Mouse (Mus musculus): Measurements from ENCODE around the gene Cx3cr1. TPM values are rescaled to one million over a fixed set of nuclear protein-coding genes. Genes with fewer than 3 reads are reported as not detected.

Cx3cr1 gene
- polyA plus RNA-seq, 1 experiment = not detected

GRCm38 (mm10) chr9:120064317-120064716 is 5.4 kb downstream of the Cx3cr1 start:
- H3ac ChIP-seq (ENCODE audit: control insufficient read depth, insufficient read length) = no peak overlapping the region
- H3K79me2 ChIP-seq (ENCODE audit: control insufficient read depth, insufficient read depth) = no peaks in the 10 kb centered on the region
- H3K36me3 ChIP-seq (ENCODE audit: control insufficient read depth, insufficient read depth) = no peaks in the 10 kb centered on the region
- H3K27me3 ChIP-seq (ENCODE audit: control insufficient read depth, insufficient read depth, insufficient read length) = peaks cover 13% of the 10 kb centered on the region
- no peak overlapping the region for H3K4me2 ChIP-seq (ENCODE audit: low read depth)
- TF ChIP-seq POLR2A (IDR thresholded peaks at IDR 0.05; ENCODE audit: insufficient read length, low read depth) = no peak
- TF ChIP-seq SRF (IDR thresholded peaks at IDR 0.05; ENCODE audit: control insufficient read depth, insufficient read length, low read depth) = no peak
- no peak for TF ChIP-seq TCF12 (IDR thresholded peaks at IDR 0.05; ENCODE audit: insufficient read depth, poor library complexity, severe bottlenecking)
- TF ChIP-seq REST (IDR thresholded peaks at IDR 0.05; ENCODE audit: insufficient read depth, insufficient read length) = no peak
- no peak for TF ChIP-seq TCF3 (IDR thresholded peaks at IDR 0.05; ENCODE audit: insufficient read length, low read depth)
- no peak for TF ChIP-seq E2F4 (IDR thresholded peaks at IDR 0.05; ENCODE audit: insufficient read depth)
- no peak for TF ChIP-seq MYOG (IDR thresholded peaks at IDR 0.05; ENCODE audit: control insufficient read depth in 1 of 3, insufficient read depth in 1 of 3, insufficient read length in 2 of 3, low read depth in 2 of 3)
- TF ChIP-seq USF1 (IDR thresholded peaks at IDR 0.05; ENCODE audit: low read depth) = no peak
- no peak for TF ChIP-seq POLR2AphosphoS2 (IDR thresholded peaks at IDR 0.05; ENCODE audit: insufficient read length, low read depth)
- no peak for TF ChIP-seq CEBPB (IDR thresholded peaks at IDR 0.05; ENCODE audit: insufficient read depth, poor library complexity, severe bottlenecking)
- H3K4me3 ChIP-seq = no peak overlapping the region

DNA sequence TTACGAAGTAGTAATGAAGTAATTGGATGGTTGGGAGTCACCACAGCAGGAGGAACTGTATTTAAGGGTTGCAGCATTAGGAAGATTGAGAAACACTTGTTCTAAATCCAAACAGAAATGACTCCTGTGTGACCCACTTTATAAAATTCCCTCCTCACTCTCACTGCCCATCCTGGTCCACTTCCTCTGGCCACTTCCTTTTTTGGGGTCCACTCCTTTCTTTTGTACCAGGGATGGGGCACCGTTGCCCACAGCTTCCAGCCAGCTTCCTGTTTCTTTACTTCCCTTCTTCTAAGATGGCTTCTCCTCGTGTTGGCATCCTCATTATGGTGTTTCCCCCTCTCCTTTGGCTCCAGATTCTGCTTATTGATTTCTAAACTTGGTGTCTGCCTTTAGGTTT is 10.9 kb downstream of the Cx3cr1 start:
- TF ChIP-seq CEBPB (IDR thresholded peaks at IDR 0.05; ENCODE audit: insufficient read depth, poor library complexity, severe bottlenecking) = no peak
- no peak for TF ChIP-seq USF1 (IDR thresholded peaks at IDR 0.05; ENCODE audit: low read depth)
- no peak for TF ChIP-seq TCF3 (IDR thresholded peaks at IDR 0.05; ENCODE audit: insufficient read length, low read depth)
- no peak for TF ChIP-seq POLR2AphosphoS2 (IDR thresholded peaks at IDR 0.05; ENCODE audit: insufficient read length, low read depth)
- TF ChIP-seq POLR2A (IDR thresholded peaks at IDR 0.05; ENCODE audit: insufficient read length, low read depth) = no peak
- no peak for TF ChIP-seq MYOG (IDR thresholded peaks at IDR 0.05; ENCODE audit: control insufficient read depth in 1 of 3, insufficient read depth in 1 of 3, insufficient read length in 2 of 3, low read depth in 2 of 3)
- no peak for TF ChIP-seq E2F4 (IDR thresholded peaks at IDR 0.05; ENCODE audit: insufficient read depth)
- TF ChIP-seq SRF (IDR thresholded peaks at IDR 0.05; ENCODE audit: control insufficient read depth, insufficient read length, low read depth) = no peak
- TF ChIP-seq TCF12 (IDR thresholded peaks at IDR 0.05; ENCODE audit: insufficient read depth, poor library complexity, severe bottlenecking) = no peak
- TF ChIP-seq MAX (IDR thresholded peaks at IDR 0.05; ENCODE audit: low read depth) = no peak
- TF ChIP-seq MYOD1 (IDR thresholded peaks at IDR 0.05; ENCODE audit: control insufficient read depth in 1 of 3, insufficient read length in 2 of 3, low read depth in 2 of 3) = no peak
- no peak for TF ChIP-seq REST (IDR thresholded peaks at IDR 0.05; ENCODE audit: insufficient read depth, insufficient read length)
- no peaks in the 10 kb centered on the region for H3K79me2 ChIP-seq (ENCODE audit: control insufficient read depth, insufficient read depth)
- peaks cover 5% of the 10 kb centered on the region for H3K27me3 ChIP-seq (ENCODE audit: control insufficient read depth, insufficient read depth, insufficient read length)
- H3ac ChIP-seq (ENCODE audit: control insufficient read depth, insufficient read length) = no peak overlapping the region
- H3K4me3 ChIP-seq = no peak overlapping the region
- H3K36me3 ChIP-seq (ENCODE audit: control insufficient read depth, insufficient read depth) = no peaks in the 10 kb centered on the region
- no peak overlapping the region for H3K4me2 ChIP-seq (ENCODE audit: low read depth)

GRCm38 (mm10) chr9:120056201-120056600 is 13.5 kb downstream of the Cx3cr1 start:
- Histone ChIP-seq H3K79me2 (ENCODE audit: control insufficient read depth, insufficient read depth) (no peaks in the 10 kb centered on the region), H3K4me2 (ENCODE audit: low read depth) (no peak overlapping the region), H3K36me3 (ENCODE audit: control insufficient read depth, insufficient read depth) (no peaks in the 10 kb centered on the region), H3ac (ENCODE audit: control insufficient read depth, insufficient read length) (no peak overlapping the region), H3K27me3 (ENCODE audit: control insufficient read depth, insufficient read depth, insufficient read length) (peaks cover 5% of the 10 kb centered on the region), H3K4me3 (no peak overlapping the region)
- TF ChIP-seq MYOD1 (IDR thresholded peaks at IDR 0.05; ENCODE audit: control insufficient read depth in 1 of 3, insufficient read length in 2 of 3, low read depth in 2 of 3) (no peak), MAX (IDR thresholded peaks at IDR 0.05; ENCODE audit: low read depth) (no peak), CEBPB (IDR thresholded peaks at IDR 0.05; ENCODE audit: insufficient read depth, poor library complexity, severe bottlenecking) (no peak), TCF12 (IDR thresholded peaks at IDR 0.05; ENCODE audit: insufficient read depth, poor library complexity, severe bottlenecking) (no peak), TCF3 (IDR thresholded peaks at IDR 0.05; ENCODE audit: insufficient read length, low read depth) (no peak), SRF (IDR thresholded peaks at IDR 0.05; ENCODE audit: control insufficient read depth, insufficient read length, low read depth) (no peak), E2F4 (IDR thresholded peaks at IDR 0.05; ENCODE audit: insufficient read depth) (no peak), POLR2A (IDR thresholded peaks at IDR 0.05; ENCODE audit: insufficient read length, low read depth) (no peak), MYOG (IDR thresholded peaks at IDR 0.05; ENCODE audit: control insufficient read depth in 1 of 3, insufficient read depth in 1 of 3, insufficient read length in 2 of 3, low read depth in 2 of 3) (no peak)

- Histone ChIP-seq H3K4me2 (ENCODE audit: low read depth) (no peak overlapping the region), H3K4me3 (no peak overlapping the region), H3K36me3 (ENCODE audit: control insufficient read depth, insufficient read depth) (no peaks in the 10 kb centered on the region), H3ac (ENCODE audit: control insufficient read depth, insufficient read length) (no peak overlapping the region), H3K27me3 (ENCODE audit: control insufficient read depth, insufficient read depth, insufficient read length) (peaks cover 5% of the 10 kb centered on the region), H3K79me2 (ENCODE audit: control insufficient read depth, insufficient read depth) (no peaks in the 10 kb centered on the region)
- no peak for TF ChIP-seq MYOG (IDR thresholded peaks at IDR 0.05; ENCODE audit: control insufficient read depth in 1 of 3, insufficient read depth in 1 of 3, insufficient read length in 2 of 3, low read depth in 2 of 3)
- TF ChIP-seq REST (IDR thresholded peaks at IDR 0.05; ENCODE audit: insufficient read depth, insufficient read length) = no peak
- no peak for TF ChIP-seq USF1 (IDR thresholded peaks at IDR 0.05; ENCODE audit: low read depth)
- TF ChIP-seq TCF3 (IDR thresholded peaks at IDR 0.05; ENCODE audit: insufficient read length, low read depth) = no peak
- TF ChIP-seq MAX (IDR thresholded peaks at IDR 0.05; ENCODE audit: low read depth) = no peak
- no peak for TF ChIP-seq TCF12 (IDR thresholded peaks at IDR 0.05; ENCODE audit: insufficient read depth, poor library complexity, severe bottlenecking)
- TF ChIP-seq SRF (IDR thresholded peaks at IDR 0.05; ENCODE audit: control insufficient read depth, insufficient read length, low read depth) = no peak
- no peak for TF ChIP-seq POLR2A (IDR thresholded peaks at IDR 0.05; ENCODE audit: insufficient read length, low read depth)
- TF ChIP-seq CEBPB (IDR thresholded peaks at IDR 0.05; ENCODE audit: insufficient read depth, poor library complexity, severe bottlenecking) = no peak
- TF ChIP-seq E2F4 (IDR thresholded peaks at IDR 0.05; ENCODE audit: insufficient read depth) = no peak
Measured at GRCm38 (mm10) chr9:120054545-120055277, 15.0 kb downstream of the Cx3cr1 start.
